Mouse (Mus musculus): ENCODE results near the gene Hist3h2a. TPM values are rescaled to one million over a fixed set of nuclear protein-coding genes. Genes with fewer than 3 reads are reported as not detected.

Hist3h2a gene
- 96.0 and 96.7 TPM in 2 replicates for polyA plus RNA-seq (2015; fragmentation: Nextera tagmentation; extraction: Ambion mirVana)

GRCm38 (mm10) chr11:58954420-58955142 is at the start of gene Hist3h2a, which contains the start of gene Trim17:
Gene Hist3h2a (plus strand): TSS chr11:58954685.
Gene Trim17 (plus strand): TSS chr11:58954685.
- peak; percentile 93 for ATAC-seq (ENCODE audit: low FRiP score, low read depth)
- Histone ChIP-seq H3K9ac (peak within 1 kb of the TSS; percentile 92), H3K4me1 (replicated peaks) (peaks cover 59% of the 10 kb centered on the region), H3K9me3 (no peaks in the 10 kb centered on the region), H3K27me3 (no peaks in the 10 kb centered on the region), H3K36me3 (no peaks in the 10 kb centered on the region), H3K27ac (replicated peaks) (peak within 1 kb of the TSS; percentile 100), H3K4me2 (peak within 1 kb of the TSS; percentile 80), H3K4me3 (peak within 1 kb of the TSS; percentile 76)
- under 1% methylated on average over 49 of the region's 49 CpGs for WGBS

- ATAC-seq (ENCODE audit: low FRiP score, low read depth), result no peak
- H3K9me3 ChIP-seq, result no peaks in the 10 kb centered on the region
- H3K9ac ChIP-seq, result no peak overlapping the region
- H3K27me3 ChIP-seq, result no peaks in the 10 kb centered on the region
- H3K4me2 ChIP-seq, result peak overlapping the region; percentile 90; the same call in 1 of the 2 replicates
- 0 out of 2 replicates have a peak overlapping the region, but pooled peaks have one; percentile 73 for H3K4me3 ChIP-seq
- H3K4me1 ChIP-seq (replicated peaks), result peaks cover 21% of the 10 kb centered on the region
- no peak overlapping the region for H3K27ac ChIP-seq (replicated peaks)
- H3K36me3 ChIP-seq, result peaks cover 12% of the 10 kb centered on the region
- WGBS, result 47% methylated on average over 6 of the region's 6 CpGs
These were observed 49.6 kb upstream of the Hist3h2a start for GRCm38 (mm10) chr11:58904838-58905237.

GRCm38 (mm10) chr11:58913776-58914175 is 40.7 kb upstream of the Hist3h2a start:
- Histone ChIP-seq H3K27ac (replicated peaks) (no peak overlapping the region), H3K4me2 (no peak overlapping the region), H3K9me3 (no peaks in the 10 kb centered on the region), H3K9ac (peak overlapping the region; percentile 30; the same call in 1 of the 2 replicates), H3K36me3 (no peaks in the 10 kb centered on the region), H3K4me1 (replicated peaks) (peaks cover 10% of the 10 kb centered on the region), H3K4me3 (no peak overlapping the region), H3K27me3 (no peaks in the 10 kb centered on the region)
- ATAC-seq (ENCODE audit: low FRiP score, low read depth), result no peak
- WGBS, result 91% methylated on average over 1 of the region's 1 CpGs

- Histone ChIP-seq H3K27ac (replicated peaks) (peak overlapping the region; percentile 29; the same call in 1 of the 2 replicates), H3K36me3 (no peaks in the 10 kb centered on the region), H3K9ac (peak overlapping the region; percentile 30), H3K9me3 (no peaks in the 10 kb centered on the region), H3K4me1 (replicated peaks) (peaks cover 10% of the 10 kb centered on the region), H3K27me3 (no peaks in the 10 kb centered on the region), H3K4me3 (peak overlapping the region; percentile 30), H3K4me2 (peak overlapping the region; percentile 64)
- WGBS, result 17% methylated on average over 17 of the region's 17 CpGs
- no peak for ATAC-seq (ENCODE audit: low FRiP score, low read depth)
These were observed 39.9 kb upstream of the Hist3h2a start for GRCm38 (mm10) chr11:58914461-58915028.

- H3K27me3 ChIP-seq, result no peaks in the 10 kb centered on the region
- ATAC-seq (ENCODE audit: low FRiP score, low read depth), result no peak
- no peak overlapping the region for H3K9ac ChIP-seq
- no peak overlapping the region for H3K27ac ChIP-seq (replicated peaks)
- no peak overlapping the region for H3K4me3 ChIP-seq
- WGBS, result 50% methylated on average over 14 of the region's 14 CpGs
- peaks cover 10% of the 10 kb centered on the region for H3K4me1 ChIP-seq (replicated peaks)
- H3K4me2 ChIP-seq, result no peak overlapping the region
- no peaks in the 10 kb centered on the region for H3K36me3 ChIP-seq
- no peaks in the 10 kb centered on the region for H3K9me3 ChIP-seq
These were observed 37.4 kb upstream of the Hist3h2a start for GRCm38 (mm10) chr11:58916879-58917744.

- 88% methylated on average over 12 of the region's 12 CpGs for WGBS
- no peak within 1 kb of the TSS for H3K27ac ChIP-seq (replicated peaks)
- H3K9me3 ChIP-seq, result no peaks in the 10 kb centered on the region
- no peak within 1 kb of the TSS for H3K4me2 ChIP-seq
- no peak within 1 kb of the TSS for H3K4me3 ChIP-seq
- no peak for ATAC-seq (ENCODE audit: low FRiP score, low read depth)
- H3K27me3 ChIP-seq, result no peaks in the 10 kb centered on the region
- no peak within 1 kb of the TSS for H3K9ac ChIP-seq
- peaks cover 10% of the 10 kb centered on the region for H3K4me1 ChIP-seq (replicated peaks)
- no peaks in the 10 kb centered on the region for H3K36me3 ChIP-seq
These were observed 36.6 kb upstream of the Hist3h2a start, which contains the start of gene Btnl10 for GRCm38 (mm10) chr11:58917745-58918366. Gene Btnl10 (plus strand): TSS chr11:58917908.

- H3K9ac ChIP-seq, result no peak overlapping the region
- WGBS, result 79% methylated on average over 5 of the region's 5 CpGs
- H3K27me3 ChIP-seq, result no peaks in the 10 kb centered on the region
- ATAC-seq (ENCODE audit: low FRiP score, low read depth), result no peak
- H3K27ac ChIP-seq (replicated peaks), result no peak overlapping the region
- no peak overlapping the region for H3K4me2 ChIP-seq
- H3K4me1 ChIP-seq (replicated peaks), result peaks cover 10% of the 10 kb centered on the region
- no peak overlapping the region for H3K4me3 ChIP-seq
- H3K9me3 ChIP-seq, result no peaks in the 10 kb centered on the region
- H3K36me3 ChIP-seq, result no peaks in the 10 kb centered on the region
These were observed 35.7 kb upstream of the Hist3h2a start for GRCm38 (mm10) chr11:58918759-58919158.

GRCm38 (mm10) chr11:58922420-58922819 is 32.1 kb upstream of the Hist3h2a start:
- no peaks in the 10 kb centered on the region for H3K9me3 ChIP-seq
- no peaks in the 10 kb centered on the region for H3K27me3 ChIP-seq
- no peaks in the 10 kb centered on the region for H3K4me1 ChIP-seq (replicated peaks)
- ATAC-seq (ENCODE audit: low FRiP score, low read depth), result no peak
- H3K36me3 ChIP-seq, result no peaks in the 10 kb centered on the region
- WGBS, result 84% methylated on average over 9 of the region's 9 CpGs
- H3K4me2 ChIP-seq, result no peak overlapping the region
- H3K27ac ChIP-seq (replicated peaks), result no peak overlapping the region
- no peak overlapping the region for H3K9ac ChIP-seq
- H3K4me3 ChIP-seq, result no peak overlapping the region

- no peaks in the 10 kb centered on the region for H3K27me3 ChIP-seq
- ATAC-seq (ENCODE audit: low FRiP score, low read depth), result no peak
- H3K9ac ChIP-seq, result no peak overlapping the region
- H3K4me2 ChIP-seq, result no peak overlapping the region
- H3K4me3 ChIP-seq, result no peak overlapping the region
- H3K9me3 ChIP-seq, result no peaks in the 10 kb centered on the region
- H3K36me3 ChIP-seq, result peaks cover 9% of the 10 kb centered on the region
- WGBS, result 89% methylated on average over 2 of the region's 3 CpGs
- H3K27ac ChIP-seq (replicated peaks), result no peak overlapping the region
- peaks cover 6% of the 10 kb centered on the region; the same call in 1 of the 2 replicates for H3K4me1 ChIP-seq (replicated peaks)
These were observed 27.8 kb upstream of the Hist3h2a start for GRCm38 (mm10) chr11:58926651-58927050.

GRCm38 (mm10) chr11:58927053-58927452 is 27.4 kb upstream of the Hist3h2a start:
- Histone ChIP-seq H3K27me3 (no peaks in the 10 kb centered on the region), H3K27ac (replicated peaks) (no peak overlapping the region), H3K9ac (no peak overlapping the region), H3K9me3 (no peaks in the 10 kb centered on the region), H3K4me1 (replicated peaks) (peaks cover 6% of the 10 kb centered on the region; the same call in 1 of the 2 replicates), H3K4me3 (no peak overlapping the region), H3K4me2 (no peak overlapping the region), H3K36me3 (peaks cover 13% of the 10 kb centered on the region)
- no peak for ATAC-seq (ENCODE audit: low FRiP score, low read depth)
- 79% methylated on average over 2 of the region's 2 CpGs for WGBS

All from hindbrain, embryonic 15.5 days (tissue).